Mouse (Mus musculus) heart, embryonic 13.5 days (tissue): ENCODE measurements around the gene Fbxl17. TPM values are rescaled to one million over a fixed set of nuclear protein-coding genes. Genes with fewer than 3 reads are reported as not detected.

ENCODE experiments used
- ATAC-seq: fragments of 200-750 bp; cut with Nextera tagmentation; 2 replicates; pipeline ENCODE4 v1.8.0; 2017; ENCODE audit warnings: moderate TSS enrichment; ENCODE audit not compliant: insufficient number of reproducible peaks, low FRiP score, low TSS enrichment; ENCODE audit errors: extremely low read depth
- H3K27ac ChIP-seq: fragments of 300-500 bp; sonication (generic); replicated peaks from 2 replicates; pipeline ENCODE4 v1.5.1; 2015; ENCODE audit warnings: moderate library complexity, mild to moderate bottlenecking, inconsistent platforms
- H3K27me3 ChIP-seq: fragments of 300-500 bp; sonication (generic); replicated peaks from 2 replicates; pipeline ENCODE4 v1.6.1; 2015; ENCODE audit warnings: mild to moderate bottlenecking, inconsistent platforms
- H3K36me3 ChIP-seq: fragments of 300-500 bp; sonication (generic); 2 replicates; pipeline ENCODE4 v1.6.1; 2015; ENCODE audit warnings: mild to moderate bottlenecking, inconsistent platforms
- H3K4me1 ChIP-seq: fragments of 300-500 bp; sonication (generic); 2 replicates; pipeline ENCODE4 v1.6.1; 2015; ENCODE audit warnings: inconsistent platforms
- H3K4me2 ChIP-seq: fragments of 300-500 bp; sonication (generic); 2 replicates; pipeline ENCODE4 v1.6.1; 2015; ENCODE audit warnings: inconsistent platforms, mild to moderate bottlenecking, moderate library complexity
- H3K4me3 ChIP-seq: fragments of 300-500 bp; sonication (generic); 2 replicates; pipeline ENCODE4 v1.5.1; 2015; ENCODE audit warnings: moderate library complexity, mild to moderate bottlenecking, inconsistent platforms
- H3K9ac ChIP-seq: fragments of 300-500 bp; sonication (generic); 2 replicates; pipeline ENCODE4 v1.6.1; 2015; ENCODE audit warnings: inconsistent platforms, mild to moderate bottlenecking, moderate library complexity
- H3K9me3 ChIP-seq: fragments of 300-500 bp; sonication (generic); 2 replicates; pipeline ENCODE4 v1.6.1; 2016; ENCODE audit warnings: inconsistent platforms
- WGBS: fragments of 180-500 bp; shearing (Covaris S2); methylation state at CpG from one replicate; pipeline ENCODE4 v1.1.7; 2015; ENCODE audit warnings: mixed read lengths; 5-methylcytosine and 5-hydroxymethylcytosine counted together
- polyA plus RNA-seq: library from polyadenylated mRNA; unstranded; fragments of >200 nt; fragmentation: Nextera tagmentation; extraction: Ambion mirVana; gene quantifications from 2 replicates; pipeline ENCODE4 v1.2.1, GENCODE M21; 2015

Fbxl17 gene
- polyA plus RNA-seq, 1 experiment from 2014 or later: 6.3 TPM

DNA sequence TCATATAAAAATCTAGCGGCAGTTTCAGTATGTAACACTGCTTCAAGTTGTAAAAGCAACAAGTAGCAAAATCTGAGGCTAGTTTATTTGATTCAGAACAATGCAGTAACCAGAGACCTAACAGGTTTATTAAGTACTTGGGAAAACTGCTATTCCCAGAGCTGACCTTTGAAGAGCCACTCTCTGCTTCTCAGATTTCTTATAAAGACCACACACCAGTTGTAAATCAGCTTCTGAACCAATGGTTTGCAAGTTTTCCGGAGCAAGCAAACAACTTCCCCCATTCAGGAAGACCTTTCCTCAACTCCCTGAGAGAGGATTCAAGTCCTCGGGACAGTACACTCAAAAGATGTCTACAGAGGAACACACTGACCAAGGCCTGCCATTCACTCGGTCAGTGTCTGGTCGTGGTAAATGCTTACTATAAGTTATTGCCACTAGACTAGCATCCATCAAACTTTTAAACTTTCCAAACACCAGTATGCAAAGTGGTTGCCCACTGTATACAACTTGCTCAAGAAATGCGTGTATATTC is 1.6 kb downstream of the Fbxl17 start:
- Histone ChIP-seq H3K9ac (peak overlapping the region; percentile 99), H3K4me3 (peak overlapping the region; percentile 94), H3K9me3 (no peaks in the 10 kb centered on the region), H3K36me3 (peaks cover 7% of the 10 kb centered on the region; the same call in 1 of the 2 replicates), H3K27ac (peak overlapping the region; percentile 99), H3K4me1 (peaks cover 50% of the 10 kb centered on the region), H3K27me3 (no peaks in the 10 kb centered on the region), H3K4me2 (peak overlapping the region; percentile 83)
- 20% methylated on average over 6 of the region's 6 CpGs for WGBS
- no peak for ATAC-seq

DNA sequence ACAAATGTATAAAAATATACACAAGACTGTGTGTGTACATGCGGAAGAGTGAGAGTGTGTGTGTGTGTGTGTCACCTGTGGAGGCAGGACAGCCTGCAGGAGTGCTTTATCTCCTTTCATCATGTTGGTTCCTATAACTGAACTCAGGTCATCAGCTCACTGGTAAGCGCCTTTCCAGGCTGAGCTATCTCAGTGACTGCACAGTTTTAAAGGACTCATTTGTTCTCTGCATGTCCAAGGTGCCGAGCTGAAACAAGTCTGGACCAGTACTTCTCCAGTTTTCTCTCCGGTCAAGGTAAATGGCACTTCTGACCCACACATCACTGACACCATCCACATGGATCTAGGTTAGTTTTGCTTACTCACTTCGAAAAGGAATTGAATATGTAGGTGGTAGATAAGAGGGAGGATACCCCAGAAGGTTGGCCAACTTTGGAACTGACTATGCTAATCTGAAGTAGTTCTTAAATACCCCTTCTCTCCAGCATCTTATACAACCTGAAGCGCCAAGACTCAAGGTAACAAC is 2.5 kb downstream of the Fbxl17 start:
- H3K4me2 ChIP-seq: peak overlapping the region; percentile 83
- H3K4me1 ChIP-seq: peaks cover 60% of the 10 kb centered on the region
- no peak for ATAC-seq
- WGBS: 76% methylated on average over 6 of the region's 6 CpGs
- peaks cover 7% of the 10 kb centered on the region; the same call in 1 of the 2 replicates for H3K36me3 ChIP-seq
- H3K9ac ChIP-seq: no peak overlapping the region
- H3K9me3 ChIP-seq: no peaks in the 10 kb centered on the region
- H3K4me3 ChIP-seq: peak overlapping the region; percentile 94
- H3K27ac ChIP-seq: no peak overlapping the region
- no peaks in the 10 kb centered on the region for H3K27me3 ChIP-seq

DNA sequence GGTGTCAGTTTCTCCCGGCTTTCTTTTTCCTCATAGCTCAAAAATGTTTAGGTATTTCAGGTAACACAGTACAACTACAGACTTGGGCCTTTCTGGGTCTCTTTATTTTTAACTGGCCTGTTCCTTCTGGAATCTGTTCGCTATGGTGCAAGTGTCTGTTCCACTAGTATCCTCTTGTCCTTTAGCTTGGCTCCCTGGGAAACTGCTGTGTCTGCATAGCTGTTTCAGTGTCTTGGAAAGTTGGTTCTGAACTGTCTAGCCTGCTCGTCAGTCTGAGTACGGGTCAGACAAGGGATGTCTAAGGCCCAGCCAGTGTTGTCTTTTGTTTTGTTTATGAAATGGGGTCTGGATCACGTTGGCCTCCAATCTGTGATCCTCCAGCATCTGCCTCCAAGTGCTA is 3.7 kb downstream of the Fbxl17 start:
- 46% methylated on average over 5 of the region's 5 CpGs for whole genome bisulfite sequencing
- H3K27ac ChIP-seq: peak overlapping the region; percentile 59; the same call in 1 of the 2 replicates

GRCm38 (mm10) chr17:63493876-63494580 is 5.8 kb downstream of the Fbxl17 start:
- whole genome bisulfite sequencing: 68% methylated on average over 7 of the region's 7 CpGs
- peaks cover 67% of the 10 kb centered on the region for H3K4me1 ChIP-seq
- no peak overlapping the region for H3K4me2 ChIP-seq
- no peak overlapping the region for H3K9ac ChIP-seq
- no peak overlapping the region for H3K27ac ChIP-seq
- ATAC-seq: no peak
- no peaks in the 10 kb centered on the region for H3K9me3 ChIP-seq
- H3K4me3 ChIP-seq: no peak overlapping the region
- H3K36me3 ChIP-seq: peaks cover 14% of the 10 kb centered on the region
- H3K27me3 ChIP-seq: no peaks in the 10 kb centered on the region

More for the DNA sequence above, 3.7 kb downstream of the Fbxl17 start:
- Histone ChIP-seq H3K27me3 (no peaks in the 10 kb centered on the region), H3K36me3 (peaks cover under 1% of the 10 kb centered on the region; the same call in 1 of the 2 replicates), H3K4me3 (no peak overlapping the region), H3K4me2 (0 out of 2 replicates have a peak overlapping the region, but pooled peaks have one; percentile 10), H3K4me1 (peaks cover 67% of the 10 kb centered on the region), H3K9ac (0 out of 2 replicates have a peak overlapping the region, but pooled peaks have one; percentile 10), H3K9me3 (no peaks in the 10 kb centered on the region)
- ATAC-seq: no peak

DNA sequence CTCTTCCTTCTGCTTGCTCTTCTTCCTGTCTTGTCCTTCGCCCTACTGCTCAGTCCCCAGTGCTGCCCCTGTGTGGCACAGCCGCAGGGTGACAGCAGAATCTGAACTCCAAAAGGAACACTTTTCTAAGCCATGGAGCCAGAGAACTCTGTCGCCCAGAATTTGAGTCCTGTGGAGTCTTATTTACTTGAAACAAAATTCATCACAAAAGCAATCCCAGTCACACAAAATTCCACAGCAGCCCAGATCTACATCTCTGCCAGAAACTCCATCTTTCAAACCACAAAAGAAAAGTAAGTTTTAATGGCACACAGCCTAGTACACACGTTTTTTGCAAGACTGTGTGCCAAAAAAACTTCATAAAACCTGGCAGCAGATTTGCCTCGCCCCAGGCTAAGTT is 6.5 kb downstream of the Fbxl17 start:
- peaks cover 63% of the 10 kb centered on the region for H3K4me1 ChIP-seq
- no peak for ATAC-seq
- 41% methylated on average over 5 of the region's 5 CpGs for WGBS
- H3K4me2 ChIP-seq: peak overlapping the region; percentile 53
- H3K27me3 ChIP-seq: no peaks in the 10 kb centered on the region
- no peaks in the 10 kb centered on the region for H3K9me3 ChIP-seq
- peak overlapping the region; percentile 15; the same call in 1 of the 2 replicates for H3K4me3 ChIP-seq
- H3K36me3 ChIP-seq: peaks cover 20% of the 10 kb centered on the region
- H3K27ac ChIP-seq: peak overlapping the region; percentile 80
- H3K9ac ChIP-seq: peak overlapping the region; percentile 1; the same call in 1 of the 2 replicates

DNA sequence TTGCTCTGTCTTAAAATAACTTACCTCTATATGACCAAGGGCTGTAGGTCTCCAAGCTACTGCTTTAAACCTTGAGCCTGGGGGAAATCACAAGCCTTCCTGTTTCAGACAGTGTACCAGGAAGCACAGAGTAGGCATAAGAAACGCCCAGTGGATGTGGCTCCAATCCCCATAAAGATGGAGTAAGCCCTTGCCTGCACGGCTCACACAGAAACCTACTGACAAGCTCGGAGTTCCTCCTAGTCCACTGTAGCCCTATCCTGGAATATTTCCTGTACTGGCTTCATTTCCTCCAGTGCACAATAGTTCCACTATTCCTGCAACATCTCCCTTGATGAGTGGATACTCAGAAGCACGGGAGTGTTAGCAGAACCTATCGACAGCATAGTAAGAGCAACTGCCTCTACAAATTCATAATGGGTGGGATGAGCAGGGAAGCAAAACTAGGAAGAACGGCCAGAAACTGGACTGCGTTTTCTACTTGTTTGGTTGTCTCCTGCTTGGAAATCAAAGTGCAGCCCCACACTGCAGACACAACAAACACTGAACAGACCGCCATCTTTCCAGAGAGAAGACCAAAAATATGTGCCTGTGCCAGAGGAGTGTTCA is 7.0 kb downstream of the Fbxl17 start:
- H3K4me1 ChIP-seq: peaks cover 58% of the 10 kb centered on the region
- peak overlapping the region; percentile 53 for H3K4me2 ChIP-seq
- peak overlapping the region; percentile 80 for H3K27ac ChIP-seq
- H3K4me3 ChIP-seq: peak overlapping the region; percentile 15; the same call in 1 of the 2 replicates
- WGBS: 55% methylated on average over 8 of the region's 8 CpGs
- 0 out of 2 replicates have a peak overlapping the region, but pooled peaks have one; percentile 1 for H3K9ac ChIP-seq
- no peaks in the 10 kb centered on the region for H3K27me3 ChIP-seq
- no peaks in the 10 kb centered on the region for H3K9me3 ChIP-seq
- ATAC-seq: no peak
- H3K36me3 ChIP-seq: peaks cover 24% of the 10 kb centered on the region

DNA sequence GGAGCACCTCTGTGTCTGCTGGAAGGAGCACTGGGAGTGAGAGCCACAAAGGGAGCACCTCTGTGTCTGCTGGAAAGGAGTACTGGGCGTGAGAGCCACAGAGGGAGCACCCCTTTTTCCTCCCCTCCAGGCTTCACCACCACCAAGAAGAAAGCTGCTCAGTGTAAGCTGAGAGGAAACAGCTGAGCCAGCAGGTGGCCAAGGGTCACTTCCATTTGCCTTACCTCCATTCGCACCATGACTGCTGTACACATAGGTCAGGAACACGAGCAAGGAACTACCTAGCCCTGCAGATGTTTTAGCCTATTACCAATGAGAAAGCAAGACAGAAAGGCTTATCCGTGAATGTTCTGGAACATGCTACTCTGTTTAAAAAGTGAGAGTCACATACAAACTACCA is 10.3 kb downstream of the Fbxl17 start:
- no peak overlapping the region for H3K4me2 ChIP-seq
- no peaks in the 10 kb centered on the region for H3K27me3 ChIP-seq
- no peaks in the 10 kb centered on the region for H3K9me3 ChIP-seq
- ATAC-seq: no peak
- peaks cover 34% of the 10 kb centered on the region for H3K4me1 ChIP-seq
- H3K27ac ChIP-seq: no peak overlapping the region
- 86% methylated on average over 4 of the region's 4 CpGs for WGBS
- H3K9ac ChIP-seq: no peak overlapping the region
- H3K36me3 ChIP-seq: peaks cover 47% of the 10 kb centered on the region
- no peak overlapping the region for H3K4me3 ChIP-seq

DNA sequence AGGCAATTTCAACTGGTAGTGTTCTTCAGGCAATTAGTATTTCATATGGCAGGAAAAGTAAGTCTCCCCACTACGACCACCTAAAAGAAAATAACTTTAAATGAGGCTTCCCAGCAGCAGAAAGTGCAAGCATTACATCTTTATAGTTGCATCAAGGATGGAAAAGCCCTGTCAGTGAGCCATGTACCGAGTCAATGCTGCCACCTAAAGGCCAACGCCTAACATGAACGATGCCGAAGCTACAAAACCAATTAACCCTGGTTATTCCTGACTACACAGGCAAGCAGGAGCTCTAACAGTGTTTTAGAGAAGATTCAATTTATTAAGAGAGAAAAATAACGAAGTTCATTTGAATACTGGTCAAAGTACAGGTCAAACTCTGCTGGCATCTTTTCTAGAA is 32.0 kb downstream of the Fbxl17 start:
- no peak for ATAC-seq
- WGBS: 8% methylated on average over 6 of the region's 6 CpGs
- H3K4me1 ChIP-seq: peaks cover 26% of the 10 kb centered on the region

DNA sequence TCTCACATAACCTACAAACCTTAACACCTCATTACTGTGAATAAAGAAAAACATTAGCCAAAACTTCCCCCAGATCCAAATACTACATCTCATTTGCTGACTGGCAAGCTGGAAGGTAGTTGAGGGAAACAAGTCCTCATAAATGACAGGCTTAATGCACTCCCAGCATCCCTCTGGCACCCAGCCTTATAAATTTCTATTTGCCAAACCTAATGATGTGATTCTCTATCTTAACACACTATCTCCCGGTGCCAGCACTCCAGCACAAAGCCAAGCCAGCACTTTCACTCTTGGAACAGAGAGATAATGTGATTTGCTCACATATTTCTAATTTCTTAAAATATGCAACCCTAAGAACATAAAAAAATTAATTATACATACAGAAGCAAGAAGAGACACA is 34.6 kb downstream of the Fbxl17 start:
- Histone ChIP-seq H3K4me1 (peaks cover 34% of the 10 kb centered on the region), H3K9me3 (no peaks in the 10 kb centered on the region), H3K9ac (no peak overlapping the region), H3K4me2 (no peak overlapping the region), H3K36me3 (peaks cover 4% of the 10 kb centered on the region; the same call in 1 of the 2 replicates), H3K27ac (no peak overlapping the region), H3K27me3 (no peaks in the 10 kb centered on the region), H3K4me3 (no peak overlapping the region)
- no peak for ATAC-seq
- 67% methylated on average over 1 of the region's 1 CpGs for WGBS

More for the DNA sequence above, 32.0 kb downstream of the Fbxl17 start:
- H3K9me3 ChIP-seq: no peaks in the 10 kb centered on the region
- H3K4me3 ChIP-seq: no peak overlapping the region
- no peaks in the 10 kb centered on the region for H3K27me3 ChIP-seq
- H3K36me3 ChIP-seq: peaks cover 11% of the 10 kb centered on the region; the same call in 1 of the 2 replicates
- H3K9ac ChIP-seq: no peak overlapping the region
- H3K4me2 ChIP-seq: no peak overlapping the region
- no peak overlapping the region for H3K27ac ChIP-seq

DNA sequence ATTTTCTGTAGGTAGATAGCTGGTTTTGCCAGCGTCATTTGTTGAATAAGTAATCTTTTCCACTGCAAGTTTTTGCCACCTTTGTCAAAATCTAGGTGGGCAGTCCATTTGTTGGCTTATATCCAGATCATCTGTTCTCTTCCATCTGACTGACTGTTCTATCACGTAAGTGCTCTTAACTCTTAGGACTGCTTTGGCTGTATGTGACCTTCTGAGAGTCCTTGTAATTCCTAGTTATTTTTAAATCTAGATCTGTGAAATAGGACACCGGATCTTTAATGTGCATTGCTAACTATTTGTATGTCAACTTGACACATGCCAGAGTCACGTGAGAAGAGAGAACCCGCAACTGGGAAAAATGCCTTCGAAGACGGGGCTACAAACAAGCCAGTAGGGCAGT is 37.3 kb downstream of the Fbxl17 start:
- no peak overlapping the region for H3K4me3 ChIP-seq
- peak overlapping the region; percentile 63 for H3K27ac ChIP-seq
- no peak overlapping the region for H3K9ac ChIP-seq
- H3K4me2 ChIP-seq: no peak overlapping the region
- ATAC-seq: no peak
- 33% methylated on average over 7 of the region's 7 CpGs for WGBS
- peaks cover 6% of the 10 kb centered on the region for H3K36me3 ChIP-seq
- no peaks in the 10 kb centered on the region for H3K27me3 ChIP-seq
- H3K4me1 ChIP-seq: peaks cover 31% of the 10 kb centered on the region
- no peaks in the 10 kb centered on the region for H3K9me3 ChIP-seq
